Mouse (Mus musculus): ENCODE data around the gene Higd1a. TPM values are rescaled to one million over a fixed set of nuclear protein-coding genes. Genes with fewer than 3 reads are reported as not detected.
A peak's percentile ranks its signal among the peaks of the same experiment; 100 is the strongest.

Gene Higd1a
- total RNA-seq, 2 experiments from 2014 or later: 33.5 to 156 TPM

DNA sequence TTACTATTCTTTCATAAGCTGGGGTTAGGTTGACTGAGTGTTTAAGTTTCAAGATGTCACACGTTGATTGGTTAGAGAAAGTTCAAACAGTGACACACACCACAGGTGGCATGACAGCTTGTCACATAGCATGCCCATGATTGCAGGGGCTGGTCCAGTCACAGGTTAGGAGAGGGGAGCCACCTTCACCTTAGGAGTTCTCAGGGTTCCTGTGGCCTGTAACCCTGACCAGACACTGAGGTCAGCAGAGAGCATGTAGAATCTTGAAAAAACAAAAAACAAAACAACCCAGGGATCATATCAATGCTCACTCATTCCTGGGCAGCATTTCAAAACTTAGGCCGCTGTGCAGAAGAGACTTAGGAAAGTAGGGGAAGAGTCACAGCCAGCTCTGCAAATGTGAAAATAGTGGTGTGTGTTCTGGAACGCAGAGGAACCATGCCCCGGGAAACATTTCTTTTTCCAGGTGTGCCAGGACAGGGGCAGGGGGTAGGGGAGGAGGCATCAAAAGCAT, 31.8 kb upstream of the Higd1a start:
- ATAC-seq (replicated peaks; ENCODE audit: low FRiP score, low TSS enrichment, poor library complexity, severe bottlenecking): no peak

DNA sequence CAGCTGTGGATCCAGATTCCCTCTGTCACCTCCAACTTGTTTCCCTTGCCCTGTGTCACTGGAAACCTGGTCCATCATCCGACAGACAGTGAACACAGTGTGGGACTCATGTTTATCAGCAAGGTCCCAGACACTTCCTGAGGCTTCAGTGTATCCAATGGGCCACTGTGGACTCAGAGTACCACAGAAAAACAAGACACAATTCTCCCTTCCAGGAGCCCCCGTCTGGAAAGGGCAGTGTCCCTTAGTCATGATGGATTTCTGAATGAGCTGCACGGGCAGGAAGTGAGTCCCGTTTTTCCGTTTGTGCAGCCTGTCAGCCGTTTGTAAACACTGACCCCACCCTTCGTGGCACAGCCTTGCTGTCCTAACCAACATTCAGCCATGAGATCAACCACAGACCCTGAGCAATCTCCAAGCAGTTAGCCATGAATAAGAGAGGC, 23.9 kb upstream of the Higd1a start:
- ATAC-seq (replicated peaks; ENCODE audit: low FRiP score, low TSS enrichment, poor library complexity, severe bottlenecking): peak; percentile 73

DNA sequence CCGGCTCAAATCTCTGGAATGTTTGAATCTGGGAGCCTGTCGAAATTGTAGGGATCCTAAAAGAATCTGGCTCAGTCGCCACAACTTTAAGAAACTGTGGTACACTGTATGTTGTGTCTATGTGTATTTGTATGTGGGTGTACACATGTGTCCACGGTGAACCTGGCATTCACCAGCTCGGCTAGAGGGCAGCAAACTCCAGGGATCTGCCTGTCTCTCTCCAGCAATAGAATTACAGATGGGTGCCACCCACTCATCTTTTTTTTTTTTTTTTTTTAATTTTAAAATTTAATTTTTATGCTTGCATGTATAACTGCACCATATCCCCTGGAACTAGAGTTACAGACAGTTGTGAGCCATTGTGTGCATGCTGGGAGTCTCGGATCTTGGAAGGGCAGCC, 23.1 kb upstream of the Higd1a start:
- ATAC-seq (replicated peaks; ENCODE audit: low FRiP score, low TSS enrichment, poor library complexity, severe bottlenecking): peak; percentile 58; the same call in 1 of the 2 replicates

GRCm38 (mm10) chr9:121880840-121881239, 22.7 kb upstream of the Higd1a start:
- peak; percentile 80 for ATAC-seq (replicated peaks; ENCODE audit: low FRiP score, low TSS enrichment, poor library complexity, severe bottlenecking)

- no peak for ATAC-seq (replicated peaks; ENCODE audit: low FRiP score, low TSS enrichment, poor library complexity, severe bottlenecking)
These were observed 19.0 kb upstream of the Higd1a start for GRCm38 (mm10) chr9:121877052-121877740.

- ATAC-seq (replicated peaks; ENCODE audit: low FRiP score, low TSS enrichment, poor library complexity, severe bottlenecking): peak; percentile 68
These were observed 15.4 kb upstream of the Higd1a start for GRCm38 (mm10) chr9:121873578-121873977.

GRCm38 (mm10) chr9:121872062-121872683, 14.0 kb upstream of the Higd1a start:
- ATAC-seq (replicated peaks; ENCODE audit: low FRiP score, low TSS enrichment, poor library complexity, severe bottlenecking): no peak

- ATAC-seq (replicated peaks; ENCODE audit: low FRiP score, low TSS enrichment, poor library complexity, severe bottlenecking): no peak
These were observed 11.9 kb upstream of the Higd1a start for GRCm38 (mm10) chr9:121869973-121870515.

GRCm38 (mm10) chr9:121869432-121869831, 11.3 kb upstream of the Higd1a start:
- no peak for ATAC-seq (replicated peaks; ENCODE audit: low FRiP score, low TSS enrichment, poor library complexity, severe bottlenecking)

- ATAC-seq (replicated peaks; ENCODE audit: low FRiP score, low TSS enrichment, poor library complexity, severe bottlenecking): no peak
These were observed 10.1 kb upstream of the Higd1a start for GRCm38 (mm10) chr9:121868236-121868635.

GRCm38 (mm10) chr9:121867632-121868031, 9.5 kb upstream of the Higd1a start:
- no peak for ATAC-seq (replicated peaks; ENCODE audit: low FRiP score, low TSS enrichment, poor library complexity, severe bottlenecking)

GRCm38 (mm10) chr9:121865425-121866008, 7.4 kb upstream of the Higd1a start:
- ATAC-seq (replicated peaks; ENCODE audit: low FRiP score, low TSS enrichment, poor library complexity, severe bottlenecking): no peak

DNA sequence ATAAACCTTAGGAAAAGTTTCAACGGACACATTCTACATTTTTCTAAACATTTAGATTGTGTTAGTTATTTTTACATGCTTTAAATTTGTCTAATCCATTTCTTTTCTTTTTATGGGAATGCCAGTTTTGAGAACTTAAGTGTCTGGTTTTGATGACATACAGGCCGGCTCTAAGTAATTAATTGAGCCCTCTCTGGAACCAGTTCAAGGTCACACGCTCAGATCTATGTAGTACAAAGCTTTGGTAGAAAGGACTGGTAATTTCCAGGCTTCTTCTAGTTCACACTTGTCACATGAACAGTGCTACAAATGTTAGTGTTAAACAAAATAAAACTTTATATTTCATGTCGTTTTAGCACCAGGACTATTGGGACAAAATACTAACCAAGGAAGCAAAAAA, 6.7 kb upstream of the Higd1a start:
- no peak for ATAC-seq (replicated peaks; ENCODE audit: low FRiP score, low TSS enrichment, poor library complexity, severe bottlenecking)

- no peak for ATAC-seq (replicated peaks; ENCODE audit: low FRiP score, low TSS enrichment, poor library complexity, severe bottlenecking)
These were observed 2.8 kb upstream of the Higd1a start for GRCm38 (mm10) chr9:121860921-121861320.

DNA sequence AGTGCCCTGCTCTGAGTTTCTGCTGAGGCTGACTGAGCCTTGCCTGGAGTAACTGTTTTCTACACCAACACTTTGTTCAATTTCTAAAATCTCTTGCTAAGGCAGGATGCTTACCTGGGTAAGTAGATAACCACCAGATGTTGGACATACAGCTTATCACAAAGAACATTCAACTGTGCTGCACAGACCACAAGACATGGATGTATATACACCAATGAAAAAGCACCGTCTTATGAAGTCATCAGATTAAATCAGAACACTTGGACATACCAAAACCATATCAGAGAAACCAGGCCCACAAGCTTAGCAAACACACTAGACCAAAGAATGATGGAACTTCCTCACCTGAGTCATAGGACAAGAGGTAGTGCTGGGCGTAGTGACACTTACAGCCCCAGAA, 1.2 kb upstream of the Higd1a start:
- ATAC-seq (replicated peaks; ENCODE audit: low FRiP score, low TSS enrichment, poor library complexity, severe bottlenecking): no peak

- peak; percentile 94 for ATAC-seq (replicated peaks; ENCODE audit: low FRiP score, low TSS enrichment, poor library complexity, severe bottlenecking)
These were observed 549 bp downstream of the Higd1a start for GRCm38 (mm10) chr9:121857474-121858152.

- ATAC-seq (replicated peaks; ENCODE audit: low FRiP score, low TSS enrichment, poor library complexity, severe bottlenecking): peak; percentile 35
These were observed 1.3 kb downstream of the Higd1a start for GRCm38 (mm10) chr9:121856649-121857416.

DNA sequence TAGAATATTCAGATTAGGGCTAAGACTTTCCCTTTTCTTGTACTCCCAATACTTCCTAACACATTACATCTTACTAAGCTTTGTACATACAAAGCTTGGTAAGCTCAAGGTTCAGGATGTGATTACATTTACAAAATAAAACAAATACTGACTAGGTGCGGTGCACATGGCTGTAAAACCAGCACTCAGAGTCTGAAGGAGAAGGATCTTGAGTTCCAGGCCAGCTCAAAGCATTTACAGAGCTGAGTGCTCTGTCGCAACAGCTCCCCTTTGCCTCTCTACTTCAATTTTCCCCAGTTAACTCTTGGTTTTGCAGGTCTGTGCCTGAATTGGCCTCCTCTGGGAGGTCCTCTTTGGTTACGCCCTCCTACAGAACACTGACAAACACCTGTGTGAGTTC, 3.9 kb downstream of the Higd1a start:
- no peak for ATAC-seq (replicated peaks; ENCODE audit: low FRiP score, low TSS enrichment, poor library complexity, severe bottlenecking)

DNA sequence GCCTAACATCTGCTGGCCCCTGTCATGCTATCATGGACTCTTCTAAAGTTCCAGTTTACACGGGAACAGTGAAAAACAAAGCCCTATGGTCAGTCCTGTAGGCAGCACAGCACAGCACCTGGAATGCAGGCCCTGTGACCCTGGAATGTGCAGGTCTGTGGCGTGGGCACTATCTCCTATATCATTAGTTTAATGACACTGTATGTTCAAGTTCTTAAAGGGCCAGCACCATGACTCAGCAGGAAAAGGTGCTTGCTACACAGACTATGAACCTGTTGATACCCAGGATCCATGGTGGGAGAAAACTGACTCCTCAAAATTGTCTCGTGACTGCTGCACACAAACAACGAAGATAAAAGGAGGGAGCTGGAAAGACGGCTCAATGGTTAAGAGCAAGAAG, 10.3 kb downstream of the Higd1a start:
- ATAC-seq (replicated peaks; ENCODE audit: low FRiP score, low TSS enrichment, poor library complexity, severe bottlenecking): 0 out of 2 replicates have a peak, but pooled peaks have one; percentile 26
